Mouse (Mus musculus): ENCODE data around the gene Vmn1r188.
A peak's percentile ranks its signal among the peaks of the same experiment; 100 is the strongest.
"Not testable (repeated sequence)": the region's sequence is repeated elsewhere in the genome, so short reads cannot be mapped to it uniquely, and the experiment has no call there.

Gene Vmn1r188

GRCm38 (mm10) chr13:22084140-22084539 is at the start of gene Vmn1r188:
TSS of gene Vmn1r188 (plus strand) at chr13:22084440.
- not testable (repeated sequence) for DNase-seq

GRCm38 (mm10) chr13:22034443-22035266 is 49.6 kb upstream of the Vmn1r188 start:
- no peak for DNase-seq

- peak; percentile 98 for DNase-seq
These were observed 48.7 kb upstream of the Vmn1r188 start, which contains the start of the genes Hist1h2ah and Hist1h2bk for GRCm38 (mm10) chr13:22035267-22036148. TSS of gene Hist1h2ah (minus strand) at chr13:22035568. TSS of gene Hist1h2bk (plus strand) at chr13:22035870.

- no peak for DNase-seq
These were observed 47.9 kb upstream of the Vmn1r188 start for GRCm38 (mm10) chr13:22036149-22036956.

- DNase-seq, result no peak
These were observed 47.3 kb upstream of the Vmn1r188 start for GRCm38 (mm10) chr13:22036986-22037385.

GRCm38 (mm10) chr13:22037415-22037814 is 46.8 kb upstream of the Vmn1r188 start:
- DNase-seq, result no peak

GRCm38 (mm10) chr13:22039364-22039763 is 44.9 kb upstream of the Vmn1r188 start:
- no peak for DNase-seq

GRCm38 (mm10) chr13:22039951-22040463 is 44.2 kb upstream of the Vmn1r188 start:
- no peak for DNase-seq

GRCm38 (mm10) chr13:22040464-22041141 is 43.6 kb upstream of the Vmn1r188 start:
- DNase-seq, result peak; percentile 85

- peak; percentile 100 for DNase-seq
These were observed 43.1 kb upstream of the Vmn1r188 start, which contains the start of gene Hist1h4i for GRCm38 (mm10) chr13:22041142-22041536. TSS of gene Hist1h4i (minus strand) at chr13:22041362.

GRCm38 (mm10) chr13:22041651-22042567 is 42.3 kb upstream of the Vmn1r188 start:
- no peak for DNase-seq

- DNase-seq, result peak; percentile 100
These were observed 41.4 kb upstream of the Vmn1r188 start, which contains the start of the genes Hist1h2ag and Hist1h2bj for GRCm38 (mm10) chr13:22042568-22043502. TSS of gene Hist1h2ag (minus strand) at chr13:22042944. TSS of gene Hist1h2bj (plus strand) at chr13:22043214.

- DNase-seq, result no peak
These were observed 40.5 kb upstream of the Vmn1r188 start for GRCm38 (mm10) chr13:22043503-22044431.

GRCm38 (mm10) chr13:22044432-22045155 is 39.6 kb upstream of the Vmn1r188 start:
- no peak for DNase-seq

GRCm38 (mm10) chr13:22045311-22045710 is 38.9 kb upstream of the Vmn1r188 start:
- no peak for DNase-seq

- DNase-seq, result no peak
These were observed 35.2 kb upstream of the Vmn1r188 start for GRCm38 (mm10) chr13:22049041-22049440.

GRCm38 (mm10) chr13:22049737-22050440 is 34.4 kb upstream of the Vmn1r188 start:
- peak; percentile 88 for DNase-seq

Measured in heart, adult 11 months (tissue).